Mouse (Mus musculus): ENCODE results near the gene Ccl7.

DNA sequence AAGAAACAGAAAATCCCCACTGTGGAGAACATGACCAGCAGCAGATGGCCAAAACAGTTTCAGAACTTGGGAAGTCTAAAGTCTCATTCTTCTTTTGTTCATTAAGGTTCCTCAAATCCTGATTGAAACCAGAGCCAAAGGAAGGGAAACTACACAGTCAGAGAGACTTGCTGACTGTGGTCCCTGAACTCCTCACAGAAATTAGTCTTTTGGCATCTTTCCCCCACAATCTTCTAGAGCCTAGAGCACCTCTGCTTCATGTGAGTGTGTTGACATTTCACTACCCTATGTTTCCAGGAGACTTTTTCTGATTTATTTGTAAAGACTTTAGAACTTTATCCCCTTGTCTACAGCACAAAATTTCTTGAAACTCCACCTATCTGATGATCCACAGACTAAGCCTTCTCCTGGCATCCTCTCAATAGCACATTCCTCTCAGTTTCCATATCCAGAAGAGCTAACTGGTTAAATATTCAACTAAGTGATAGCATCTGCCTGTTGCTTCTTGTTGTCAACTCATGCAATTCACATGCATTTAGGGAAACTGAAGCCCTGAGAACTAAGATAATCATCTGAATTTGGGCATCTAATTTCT is 32.7 kb downstream of the Ccl7 start:
- TF ChIP-seq POLR2A (IDR thresholded peaks at IDR 0.05; ENCODE audit: control insufficient read depth, low read depth, low read length), result no peak
- no peak for TF ChIP-seq CTCF (IDR thresholded peaks at IDR 0.05; ENCODE audit: control insufficient read depth, insufficient read depth, insufficient replicate concordance, low read depth, low read length)
